Mouse (Mus musculus): Measurements from ENCODE around the gene Gm49366. TPM values are rescaled to one million over a fixed set of nuclear protein-coding genes. Genes with fewer than 3 reads are reported as not detected.
"Not testable (repeated sequence)": the region's sequence is repeated elsewhere in the genome, so short reads cannot be mapped to it uniquely, and the experiment has no call there.

Gene Gm49366
- total RNA-seq (2021), result not detected
- polyA plus RNA-seq (2012; rRNA removed), result 2.0 TPM in 1 of 2 replicates, not detected in the other
- long read RNA-seq, result 0 reads

DNA sequence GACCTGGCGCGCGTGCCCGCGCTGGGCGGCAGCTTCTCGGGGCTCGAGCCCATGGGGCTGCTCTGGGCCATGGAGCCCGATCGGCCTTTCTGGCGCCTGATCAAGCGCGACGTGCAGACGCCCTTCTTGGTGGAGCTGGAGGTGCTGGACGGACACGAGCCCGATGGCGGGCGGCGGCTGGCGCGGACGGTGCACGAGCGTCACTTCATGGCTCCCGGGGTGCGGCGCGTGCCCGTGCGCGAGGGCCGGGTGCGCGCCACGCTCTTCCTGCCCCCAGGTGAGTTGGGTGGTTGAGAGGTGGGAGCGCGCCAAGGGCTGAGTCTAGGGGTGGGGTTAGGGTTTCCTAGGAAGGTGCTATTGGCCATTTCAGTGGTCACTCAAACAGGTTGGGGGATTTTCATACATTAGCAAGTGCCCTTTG, at the start of gene Gm49366:
Gene Gm49366 (plus strand): TSS at position 245 of the 421 bp plus-strand sequence.
- not testable (repeated sequence) for H3K27ac ChIP-seq; H3K4me1 ChIP-seq (ENCODE audit: control insufficient read depth, insufficient read depth, low read length); H3K79me2 ChIP-seq (replicated peaks; ENCODE audit: control insufficient read depth, insufficient read depth, low read length); H3K36me3 ChIP-seq (ENCODE audit: control insufficient read depth, insufficient read depth, low read length); H3K27me3 ChIP-seq (ENCODE audit: control insufficient read depth, insufficient read depth, low read length)
- 2% methylated on average over 39 of the region's 39 CpGs for WGBS
- DNase-seq, result peak in 1 of 2 experiments; percentile 47
- H3K9ac ChIP-seq (ENCODE audit: low read depth, low read length), result peak within 1 kb of the TSS; percentile 51
- H3K4me3 ChIP-seq, result peak within 1 kb of the TSS; percentile 52
- intact Hi-C loops (cut with DNase I), result loop anchor here (10.0 kb wide), 1 partner anchor 324 kb away; no protein-coding TSS in a partner anchor

DNA sequence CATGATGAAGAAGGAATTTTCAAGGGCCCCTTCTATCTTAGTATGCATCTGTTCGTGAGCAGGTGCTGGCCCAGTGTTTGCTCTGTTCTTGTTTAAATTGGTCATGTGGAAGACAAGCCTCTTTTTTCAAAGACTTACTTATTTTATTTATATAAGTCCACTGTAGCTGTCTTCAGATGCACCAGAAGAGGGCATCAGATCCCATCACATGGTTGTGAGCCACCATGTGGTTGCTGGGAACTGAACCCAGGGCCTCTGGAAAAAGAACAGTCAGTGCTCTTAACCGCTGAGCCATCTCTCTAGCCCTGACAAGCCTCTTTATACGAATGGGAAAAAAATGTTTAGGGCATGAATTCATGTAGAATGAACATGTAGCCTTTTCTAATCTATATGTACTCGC, 49.4 kb upstream of the Gm49366 start:
- DNase-seq, result no peak
- Histone ChIP-seq H3K9ac (ENCODE audit: low read depth, low read length) (no peak overlapping the region), H3K79me2 (replicated peaks; ENCODE audit: control insufficient read depth, insufficient read depth, low read length) (no peaks in the 10 kb centered on the region), H3K36me3 (ENCODE audit: control insufficient read depth, insufficient read depth, low read length) (no peaks in the 10 kb centered on the region; the same call in 1 of the 2 replicates), H3K27ac (no peak overlapping the region; the same call in 1 of the 2 replicates), H3K4me1 (ENCODE audit: control insufficient read depth, insufficient read depth, low read length) (peaks cover 4% of the 10 kb centered on the region), H3K27me3 (ENCODE audit: control insufficient read depth, insufficient read depth, low read length) (no peaks in the 10 kb centered on the region), H3K4me3 (peak overlapping the region; percentile 66; the same call in 1 of the 2 replicates)
- 95% methylated on average over 4 of the region's 4 CpGs for WGBS
- TF ChIP-seq POLR2A (IDR thresholded peaks at IDR 0.05; ENCODE audit: insufficient read depth, low read depth, low read length), result no peak
- no peak for TF ChIP-seq EP300 (IDR thresholded peaks at IDR 0.05; ENCODE audit: insufficient read depth, low read depth, low read length)
- peak; percentile 36 for TF ChIP-seq CTCF (IDR thresholded peaks at IDR 0.05)
- intact Hi-C loops (cut with DNase I), result loop anchor here (2.0 to 5.0 kb wide), 3 partner anchors 19 to 43 kb away; partner anchors contain the start of gene Acot1

GRCm38 (mm10) chr12:83997221-83997620, 41.5 kb upstream of the Gm49366 start:
- intact Hi-C loops (cut with DNase I), result no loop called here
- H3K79me2 ChIP-seq (replicated peaks; ENCODE audit: control insufficient read depth, insufficient read depth, low read length), result no peaks in the 10 kb centered on the region
- H3K9ac ChIP-seq (ENCODE audit: low read depth, low read length), result no peak overlapping the region
- TF ChIP-seq CTCF (IDR thresholded peaks at IDR 0.05), result no peak
- no peak for TF ChIP-seq POLR2A (IDR thresholded peaks at IDR 0.05; ENCODE audit: insufficient read depth, low read depth, low read length)
- TF ChIP-seq EP300 (IDR thresholded peaks at IDR 0.05; ENCODE audit: insufficient read depth, low read depth, low read length), result no peak
- H3K27ac ChIP-seq, result no peak overlapping the region
- H3K4me3 ChIP-seq, result no peak overlapping the region
- DNase-seq, result no peak
- WGBS, result 43% methylated on average over 2 of the region's 2 CpGs
- no peaks in the 10 kb centered on the region for H3K27me3 ChIP-seq (ENCODE audit: control insufficient read depth, insufficient read depth, low read length)
- peaks cover 4% of the 10 kb centered on the region for H3K4me1 ChIP-seq (ENCODE audit: control insufficient read depth, insufficient read depth, low read length)
- no peaks in the 10 kb centered on the region; the same call in 1 of the 2 replicates for H3K36me3 ChIP-seq (ENCODE audit: control insufficient read depth, insufficient read depth, low read length)

GRCm38 (mm10) chr12:83998341-83999107, 40.2 kb upstream of the Gm49366 start:
- intact Hi-C loops (cut with DNase I), result no loop called here
- H3K4me1 ChIP-seq (ENCODE audit: control insufficient read depth, insufficient read depth, low read length), result peaks cover 4% of the 10 kb centered on the region
- no peak overlapping the region; the same call in 1 of the 2 replicates for H3K27ac ChIP-seq
- no peaks in the 10 kb centered on the region for H3K36me3 ChIP-seq (ENCODE audit: control insufficient read depth, insufficient read depth, low read length)
- H3K79me2 ChIP-seq (replicated peaks; ENCODE audit: control insufficient read depth, insufficient read depth, low read length), result no peaks in the 10 kb centered on the region
- TF ChIP-seq POLR2A (IDR thresholded peaks at IDR 0.05; ENCODE audit: insufficient read depth, low read depth, low read length) (no peak), EP300 (IDR thresholded peaks at IDR 0.05; ENCODE audit: insufficient read depth, low read depth, low read length) (no peak), CTCF (IDR thresholded peaks at IDR 0.05) (no peak)
- no peaks in the 10 kb centered on the region for H3K27me3 ChIP-seq (ENCODE audit: control insufficient read depth, insufficient read depth, low read length)
- no peak overlapping the region for H3K9ac ChIP-seq (ENCODE audit: low read depth, low read length)
- DNase-seq, result no peak
- no peak overlapping the region for H3K4me3 ChIP-seq
- 46% methylated on average over 11 of the region's 11 CpGs for WGBS

DNA sequence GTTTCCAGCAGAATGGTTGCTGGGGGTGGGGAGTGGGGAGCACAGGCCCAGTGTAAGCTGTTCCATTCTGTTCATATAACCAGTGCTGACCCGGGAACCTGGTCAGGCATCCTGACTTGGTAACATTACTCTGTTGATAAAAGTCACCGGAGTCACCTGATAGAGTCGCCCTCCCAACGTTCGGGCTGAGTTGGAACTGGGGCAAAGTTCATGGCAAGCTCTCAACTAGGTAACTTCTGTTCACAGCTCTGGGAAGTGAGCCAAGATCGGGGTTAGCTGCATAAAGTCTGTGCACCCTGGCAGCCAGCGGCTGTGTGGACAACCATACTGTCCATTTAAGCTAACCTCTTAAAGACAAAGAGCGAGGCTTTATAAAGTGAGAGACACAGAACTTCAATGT, 39.5 kb upstream of the Gm49366 start:
- intact Hi-C loops (cut with DNase I); H3K9ac ChIP-seq (ENCODE audit: low read depth, low read length); H3K4me3 ChIP-seq; H3K36me3 ChIP-seq (ENCODE audit: control insufficient read depth, insufficient read depth, low read length); H3K79me2 ChIP-seq (replicated peaks; ENCODE audit: control insufficient read depth, insufficient read depth, low read length); H3K4me1 ChIP-seq (ENCODE audit: control insufficient read depth, insufficient read depth, low read length); H3K27me3 ChIP-seq (ENCODE audit: control insufficient read depth, insufficient read depth, low read length): not testable (repeated sequence)
- TF ChIP-seq EP300 (IDR thresholded peaks at IDR 0.05; ENCODE audit: insufficient read depth, low read depth, low read length), result 0 out of 2 replicates have a peak, but pooled peaks have one; percentile 53
- peak; percentile 56 to 77 for DNase-seq
- WGBS, result 15% methylated on average over 8 of the region's 8 CpGs
- peak overlapping the region; percentile 45; the same call in 1 of the 2 replicates for H3K27ac ChIP-seq

GRCm38 (mm10) chr12:84000418-84000817, 38.3 kb upstream of the Gm49366 start:
- Histone ChIP-seq H3K27me3 (ENCODE audit: control insufficient read depth, insufficient read depth, low read length) (no peaks in the 10 kb centered on the region), H3K4me1 (ENCODE audit: control insufficient read depth, insufficient read depth, low read length) (peaks cover 4% of the 10 kb centered on the region), H3K9ac (ENCODE audit: low read depth, low read length) (no peak overlapping the region), H3K27ac (no peak overlapping the region), H3K4me3 (no peak overlapping the region), H3K36me3 (ENCODE audit: control insufficient read depth, insufficient read depth, low read length) (no peaks in the 10 kb centered on the region), H3K79me2 (replicated peaks; ENCODE audit: control insufficient read depth, insufficient read depth, low read length) (no peaks in the 10 kb centered on the region)
- 40% methylated on average over 3 of the region's 3 CpGs for WGBS
- DNase-seq, result no peak
- no peak for TF ChIP-seq EP300 (IDR thresholded peaks at IDR 0.05; ENCODE audit: insufficient read depth, low read depth, low read length)
- no peak for TF ChIP-seq CTCF (IDR thresholded peaks at IDR 0.05)
- no peak for TF ChIP-seq POLR2A (IDR thresholded peaks at IDR 0.05; ENCODE audit: insufficient read depth, low read depth, low read length)
- intact Hi-C loops (cut with DNase I), result no loop called here
